Mouse (Mus musculus) hindbrain, embryonic 10.5 days (tissue): ENCODE results near the gene Adamtsl1. TPM values are rescaled to one million over a fixed set of nuclear protein-coding genes. Genes with fewer than 3 reads are reported as not detected.

Source experiments
- DNase-seq: peaks from one replicate; pipeline ENCODE4 v3.0.0-alpha.2; 2017; ENCODE audit warnings: low spot score
- H3K27ac ChIP-seq: fragments of 300-500 bp; sonication (generic); 2 replicates; pipeline ENCODE4 v1.5.1; 2016; ENCODE audit warnings: mild to moderate bottlenecking, moderate library complexity
- H3K27me3 ChIP-seq: fragments of 300-500 bp; sonication (generic); 2 replicates; pipeline ENCODE4 v1.6.1; 2016; ENCODE audit warnings: mild to moderate bottlenecking; ENCODE audit not compliant: poor library complexity, insufficient read depth, severe bottlenecking
- H3K36me3 ChIP-seq: fragments of 300-500 bp; sonication (generic); 2 replicates; pipeline ENCODE4 v1.6.1; 2016; ENCODE audit warnings: mild to moderate bottlenecking, moderate library complexity
- H3K4me1 ChIP-seq: fragments of 300-500 bp; sonication (generic); replicated peaks from 2 replicates; pipeline ENCODE4 v1.6.1; 2016; ENCODE audit warnings: mild to moderate bottlenecking
- H3K4me3 ChIP-seq: fragments of 300-500 bp; sonication (generic); 2 replicates; pipeline ENCODE4 v1.5.1; 2016; ENCODE audit warnings: mild to moderate bottlenecking, moderate library complexity
- H3K9me3 ChIP-seq: fragments of 300-500 bp; sonication (generic); 2 replicates; pipeline ENCODE4 v1.6.1; 2016; ENCODE audit warnings: mild to moderate bottlenecking, moderate library complexity
- WGBS: fragments of 180-500 bp; shearing (Covaris S2); methylation state at CpG from one replicate; pipeline ENCODE4 v1.1.7; 2016; 5-methylcytosine and 5-hydroxymethylcytosine counted together
- polyA plus RNA-seq: library from polyadenylated mRNA; unstranded; fragments of >200 nt; fragmentation: Nextera tagmentation; extraction: Ambion mirVana; gene quantifications from 2 replicates; pipeline ENCODE4 v1.2.1, GENCODE M21; 2016

Adamtsl1 gene
- polyA plus RNA-seq, 1 experiment from 2014 or later = 6.2 TPM

DNA sequence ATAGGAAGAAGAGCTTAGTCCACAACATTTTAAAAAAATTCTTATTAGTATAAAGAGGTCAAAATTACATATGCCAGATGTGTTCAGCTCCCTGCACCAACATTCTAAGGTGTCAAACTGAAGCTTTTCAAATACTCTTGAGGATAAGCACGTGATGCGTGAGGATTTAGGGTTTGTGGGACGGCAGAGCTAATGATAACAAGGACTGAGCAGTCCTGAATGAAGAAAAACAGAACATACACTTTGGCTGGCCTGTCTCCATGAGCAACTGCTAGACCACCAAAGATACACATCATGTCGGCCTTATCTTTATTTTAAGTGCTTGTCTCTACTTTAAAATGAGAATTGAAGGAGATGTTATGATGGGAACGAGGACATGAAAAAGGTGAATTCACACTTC is 710.9 kb downstream of the Adamtsl1 start:
- Histone ChIP-seq H3K36me3 (no peaks in the 10 kb centered on the region), H3K27ac (no peak overlapping the region), H3K4me1 (no peaks in the 10 kb centered on the region), H3K27me3 (no peaks in the 10 kb centered on the region), H3K4me3 (no peak overlapping the region), H3K9me3 (no peaks in the 10 kb centered on the region)
- 85% methylated on average over 5 of the region's 5 CpGs for WGBS
- no peak for DNase-seq

GRCm38 (mm10) chr4:86227096-86227495 is 713.1 kb downstream of the Adamtsl1 start:
- Histone ChIP-seq H3K4me1 (no peaks in the 10 kb centered on the region), H3K9me3 (no peaks in the 10 kb centered on the region), H3K4me3 (no peak overlapping the region), H3K36me3 (no peaks in the 10 kb centered on the region), H3K27me3 (no peaks in the 10 kb centered on the region), H3K27ac (no peak overlapping the region)
- WGBS = 89% methylated on average over 1 of the region's 1 CpGs
- DNase-seq = no peak

DNA sequence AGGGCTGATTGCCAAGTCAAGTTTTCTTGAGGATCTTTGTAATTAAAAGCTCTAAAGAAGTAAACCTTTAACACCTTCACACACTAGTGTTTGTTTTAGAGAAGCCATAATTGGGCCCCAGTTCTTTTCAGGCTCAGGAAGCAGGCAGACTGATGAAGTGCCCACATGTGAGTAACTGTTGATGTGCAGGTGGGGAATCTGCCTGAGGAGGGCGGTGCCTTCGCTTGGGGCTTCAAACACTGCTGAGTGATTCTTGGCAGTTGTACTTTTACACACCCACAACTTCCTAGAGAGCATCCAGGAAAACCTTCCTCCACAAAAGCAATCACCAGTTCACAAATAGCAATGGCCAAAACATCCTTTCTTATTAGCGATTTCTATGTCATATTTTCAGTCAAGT is 719.2 kb downstream of the Adamtsl1 start:
- no peak overlapping the region for H3K27ac ChIP-seq
- H3K27me3 ChIP-seq = no peaks in the 10 kb centered on the region
- WGBS = 92% methylated on average over 3 of the region's 3 CpGs
- H3K4me3 ChIP-seq = no peak overlapping the region
- no peaks in the 10 kb centered on the region for H3K9me3 ChIP-seq
- no peak for DNase-seq
- H3K36me3 ChIP-seq = no peaks in the 10 kb centered on the region
- no peaks in the 10 kb centered on the region for H3K4me1 ChIP-seq

GRCm38 (mm10) chr4:86241854-86242424 is 728.0 kb downstream of the Adamtsl1 start:
- Histone ChIP-seq H3K36me3 (no peaks in the 10 kb centered on the region), H3K4me1 (peaks cover 28% of the 10 kb centered on the region), H3K27me3 (no peaks in the 10 kb centered on the region), H3K4me3 (no peak overlapping the region), H3K27ac (no peak overlapping the region), H3K9me3 (no peaks in the 10 kb centered on the region)
- WGBS = 37% methylated on average over 2 of the region's 2 CpGs
- DNase-seq = no peak

DNA sequence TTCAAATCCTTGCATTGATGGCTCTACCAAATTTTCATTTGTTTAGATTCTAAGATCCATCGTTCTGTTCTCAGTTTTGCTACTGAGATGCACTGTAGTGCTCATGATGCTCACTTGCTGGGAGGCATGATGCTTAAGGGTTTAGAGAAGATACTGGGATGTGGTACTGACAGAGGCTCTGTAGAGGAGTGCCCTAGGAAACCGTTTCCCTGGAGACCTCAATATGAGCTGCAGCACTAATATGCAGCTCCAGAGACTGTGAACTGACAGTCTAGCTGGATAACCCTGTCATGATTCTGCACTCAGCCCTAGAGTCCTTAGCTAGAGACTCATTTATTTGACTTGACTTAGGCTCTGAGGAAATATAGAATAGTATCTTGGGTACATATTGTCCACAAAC is 756.1 kb downstream of the Adamtsl1 start:
- Histone ChIP-seq H3K27me3 (no peaks in the 10 kb centered on the region), H3K4me3 (no peak overlapping the region), H3K27ac (no peak overlapping the region), H3K4me1 (peaks cover 6% of the 10 kb centered on the region; the same call in 1 of the 2 replicates), H3K9me3 (no peaks in the 10 kb centered on the region), H3K36me3 (no peaks in the 10 kb centered on the region)
- no peak for DNase-seq
- 76% methylated on average over 2 of the region's 2 CpGs for WGBS

DNA sequence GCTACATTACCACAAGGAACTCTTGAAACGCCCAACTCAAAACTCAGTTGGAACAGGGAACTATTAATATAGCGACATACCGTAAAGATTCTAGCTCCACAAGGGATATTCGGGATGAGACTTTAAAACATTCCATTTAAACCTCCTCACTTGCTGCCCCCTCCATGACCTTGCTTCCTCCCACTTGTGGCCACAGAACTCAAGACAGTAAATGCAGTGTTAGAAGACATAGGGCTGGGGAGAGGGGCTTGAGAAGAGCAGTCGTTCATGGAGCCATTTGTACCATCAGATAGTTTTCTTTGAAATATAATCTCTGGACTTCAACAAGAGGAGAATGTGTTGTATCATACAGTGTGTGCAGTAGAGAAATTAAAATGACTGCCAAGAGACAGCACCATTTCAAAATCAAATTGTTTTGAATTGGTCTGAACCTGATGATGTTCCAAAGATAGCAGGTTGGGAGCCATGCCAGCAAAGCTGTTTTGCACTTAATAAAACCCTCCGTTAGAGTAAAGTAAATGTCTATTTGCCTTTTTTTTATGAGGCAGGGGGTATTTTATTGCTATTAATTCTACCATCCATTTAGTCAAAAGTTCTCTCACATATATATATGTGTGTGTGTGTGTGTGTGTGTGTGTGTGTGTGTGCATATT is 759.9 kb downstream of the Adamtsl1 start:
- 80% methylated on average over 6 of the region's 6 CpGs for WGBS
- Histone ChIP-seq H3K27me3 (peaks cover 8% of the 10 kb centered on the region; the same call in 1 of the 2 replicates), H3K9me3 (no peaks in the 10 kb centered on the region), H3K27ac (no peak overlapping the region), H3K36me3 (no peaks in the 10 kb centered on the region), H3K4me3 (no peak overlapping the region), H3K4me1 (peaks cover 27% of the 10 kb centered on the region)
- DNase-seq = no peak

DNA sequence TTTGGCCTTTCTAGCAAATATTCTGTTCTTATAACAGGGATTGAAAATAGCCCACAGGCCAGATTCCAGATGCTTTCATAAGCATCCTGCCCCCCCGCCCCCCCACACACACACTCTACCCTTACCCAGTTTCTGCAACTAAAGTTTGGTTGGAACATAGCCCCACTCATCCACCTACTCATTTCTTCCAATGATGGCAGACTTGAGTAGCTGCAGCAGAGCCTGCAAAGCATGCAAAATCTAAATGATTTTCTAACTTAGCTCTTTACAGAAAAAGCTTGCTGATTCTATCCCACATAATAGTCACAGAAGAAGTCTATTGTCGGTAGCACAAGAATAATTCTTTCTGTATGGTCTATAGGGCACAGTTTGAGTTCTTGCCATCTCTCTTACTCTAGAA is 760.7 kb downstream of the Adamtsl1 start:
- Histone ChIP-seq H3K36me3 (no peaks in the 10 kb centered on the region), H3K9me3 (no peaks in the 10 kb centered on the region), H3K4me3 (no peak overlapping the region), H3K4me1 (peaks cover 28% of the 10 kb centered on the region), H3K27ac (no peak overlapping the region), H3K27me3 (peaks cover 8% of the 10 kb centered on the region; the same call in 1 of the 2 replicates)
- WGBS = 76% methylated on average over 2 of the region's 2 CpGs
- no peak for DNase-seq

- no peaks in the 10 kb centered on the region for H3K9me3 ChIP-seq
- no peak for DNase-seq
- H3K36me3 ChIP-seq = no peaks in the 10 kb centered on the region
- 70% methylated on average over 14 of the region's 14 CpGs for WGBS
- 0 out of 2 replicates have a peak overlapping the region, but pooled peaks have one; percentile 29 for H3K27ac ChIP-seq
- no peak overlapping the region for H3K4me3 ChIP-seq
- peaks cover 23% of the 10 kb centered on the region for H3K4me1 ChIP-seq
- H3K27me3 ChIP-seq = peaks cover 8% of the 10 kb centered on the region; the same call in 1 of the 2 replicates
Measured at GRCm38 (mm10) chr4:86276021-86276813, 762.2 kb downstream of the Adamtsl1 start.

DNA sequence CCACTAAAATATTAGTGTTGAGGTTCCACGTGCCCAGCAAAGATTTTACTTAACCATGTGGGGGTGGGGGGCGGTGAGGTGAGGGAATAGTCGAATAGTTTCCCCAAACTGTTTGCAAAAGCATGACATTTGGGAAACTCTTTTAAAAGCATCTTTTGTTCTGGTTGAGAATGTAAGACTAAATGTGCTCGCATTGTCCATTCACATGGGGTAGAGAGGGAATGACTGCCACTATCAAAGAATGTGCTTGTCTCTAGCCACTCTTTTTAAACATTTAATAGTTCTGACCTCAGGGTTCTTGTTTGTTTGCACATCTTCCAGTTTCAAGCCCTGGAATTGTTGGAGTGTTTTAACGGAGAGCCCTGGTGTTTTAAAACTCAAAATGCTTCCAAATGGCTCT is 764.6 kb downstream of the Adamtsl1 start:
- Histone ChIP-seq H3K27ac (no peak overlapping the region), H3K9me3 (no peaks in the 10 kb centered on the region), H3K4me1 (peaks cover 23% of the 10 kb centered on the region), H3K27me3 (peaks cover 8% of the 10 kb centered on the region; the same call in 1 of the 2 replicates), H3K36me3 (no peaks in the 10 kb centered on the region), H3K4me3 (no peak overlapping the region)
- no peak for DNase-seq
- WGBS = 44% methylated on average over 5 of the region's 5 CpGs

GRCm38 (mm10) chr4:86286572-86286971 is 772.6 kb downstream of the Adamtsl1 start:
- H3K27ac ChIP-seq = no peak overlapping the region
- peaks cover 5% of the 10 kb centered on the region; the same call in 1 of the 2 replicates for H3K4me1 ChIP-seq
- no peaks in the 10 kb centered on the region for H3K27me3 ChIP-seq
- no peak overlapping the region for H3K4me3 ChIP-seq
- no peak for DNase-seq
- no peaks in the 10 kb centered on the region for H3K9me3 ChIP-seq
- WGBS = 92% methylated on average over 1 of the region's 1 CpGs
- H3K36me3 ChIP-seq = no peaks in the 10 kb centered on the region

GRCm38 (mm10) chr4:86288264-86288663 is 774.3 kb downstream of the Adamtsl1 start:
- 91% methylated on average over 4 of the region's 4 CpGs for WGBS
- peaks cover 5% of the 10 kb centered on the region; the same call in 1 of the 2 replicates for H3K4me1 ChIP-seq

GRCm38 (mm10) chr4:86289511-86290273 is 775.7 kb downstream of the Adamtsl1 start:
- Histone ChIP-seq H3K36me3 (no peaks in the 10 kb centered on the region), H3K9me3 (no peaks in the 10 kb centered on the region), H3K27me3 (no peaks in the 10 kb centered on the region), H3K4me1 (peaks cover 5% of the 10 kb centered on the region; the same call in 1 of the 2 replicates), H3K4me3 (no peak overlapping the region), H3K27ac (no peak overlapping the region)
- WGBS = 72% methylated on average over 12 of the region's 12 CpGs
- no peak for DNase-seq

More at GRCm38 (mm10) chr4:86288264-86288663, 774.3 kb downstream of the Adamtsl1 start:
- Histone ChIP-seq H3K9me3 (no peaks in the 10 kb centered on the region), H3K36me3 (no peaks in the 10 kb centered on the region), H3K4me3 (no peak overlapping the region), H3K27me3 (no peaks in the 10 kb centered on the region), H3K27ac (no peak overlapping the region)
- no peak for DNase-seq
